Mouse (Mus musculus): ENCODE measurements around the gene Clcf1.
"Not testable (repeated sequence)": the region's sequence is repeated elsewhere in the genome, so short reads cannot be mapped to it uniquely, and the experiment has no call there.

The Clcf1 gene

DNA sequence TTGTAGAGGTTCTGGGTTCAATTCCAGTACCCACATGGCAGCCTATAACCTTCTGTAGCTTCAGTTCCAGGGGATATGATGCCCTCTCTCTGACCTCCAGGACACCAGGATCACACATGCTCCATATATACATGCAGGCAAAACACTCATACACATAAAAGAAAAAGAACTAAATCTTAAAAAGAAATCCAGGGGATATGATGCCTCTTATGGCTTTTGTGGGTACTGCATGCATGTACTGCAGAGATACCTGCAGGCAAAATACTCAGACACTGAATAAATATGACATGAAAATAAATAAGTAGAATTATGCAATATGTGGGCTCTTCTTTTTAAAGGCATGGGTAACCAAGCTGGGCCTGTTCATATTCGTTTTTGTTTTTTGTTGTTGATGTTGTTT, 33.0 kb downstream of the Clcf1 start:
- peak; percentile 60 for DNase-seq (ENCODE audit: low read depth, low spot score)

DNA sequence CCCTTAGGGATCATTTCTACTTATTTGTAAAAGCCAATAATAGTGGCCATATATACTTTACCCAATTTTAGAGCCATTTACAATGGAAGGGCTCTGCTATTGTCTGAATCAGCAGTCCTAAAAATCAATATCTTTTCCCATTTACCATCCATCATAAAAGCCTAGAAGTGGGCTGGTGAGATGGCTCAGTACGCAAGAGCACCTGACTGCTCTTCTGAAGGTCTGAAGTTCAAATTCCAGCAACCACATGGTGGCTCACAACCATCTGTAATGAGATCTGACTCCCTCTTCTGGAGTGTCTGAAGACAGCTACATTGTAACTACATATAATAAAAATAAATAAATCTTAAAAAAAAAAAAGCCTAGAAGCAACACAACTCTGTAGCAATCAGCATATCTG, 34.6 kb downstream of the Clcf1 start:
- DNase-seq (ENCODE audit: low read depth, low spot score), result not testable (repeated sequence)

- DNase-seq (ENCODE audit: low read depth, low spot score), result no peak
Observed at GRCm38 (mm10) chr19:4254230-4254629, 40.2 kb downstream of the Clcf1 start.

GRCm38 (mm10) chr19:4255583-4256162, 41.6 kb downstream of the Clcf1 start:
- DNase-seq (ENCODE audit: low read depth, low spot score), result peak; percentile 54

GRCm38 (mm10) chr19:4257216-4257896, 43.3 kb downstream of the Clcf1 start:
- DNase-seq (ENCODE audit: low read depth, low spot score), result peak; percentile 95

GRCm38 (mm10) chr19:4257897-4258252, 43.8 kb downstream of the Clcf1 start:
- DNase-seq (ENCODE audit: low read depth, low spot score), result no peak

DNA sequence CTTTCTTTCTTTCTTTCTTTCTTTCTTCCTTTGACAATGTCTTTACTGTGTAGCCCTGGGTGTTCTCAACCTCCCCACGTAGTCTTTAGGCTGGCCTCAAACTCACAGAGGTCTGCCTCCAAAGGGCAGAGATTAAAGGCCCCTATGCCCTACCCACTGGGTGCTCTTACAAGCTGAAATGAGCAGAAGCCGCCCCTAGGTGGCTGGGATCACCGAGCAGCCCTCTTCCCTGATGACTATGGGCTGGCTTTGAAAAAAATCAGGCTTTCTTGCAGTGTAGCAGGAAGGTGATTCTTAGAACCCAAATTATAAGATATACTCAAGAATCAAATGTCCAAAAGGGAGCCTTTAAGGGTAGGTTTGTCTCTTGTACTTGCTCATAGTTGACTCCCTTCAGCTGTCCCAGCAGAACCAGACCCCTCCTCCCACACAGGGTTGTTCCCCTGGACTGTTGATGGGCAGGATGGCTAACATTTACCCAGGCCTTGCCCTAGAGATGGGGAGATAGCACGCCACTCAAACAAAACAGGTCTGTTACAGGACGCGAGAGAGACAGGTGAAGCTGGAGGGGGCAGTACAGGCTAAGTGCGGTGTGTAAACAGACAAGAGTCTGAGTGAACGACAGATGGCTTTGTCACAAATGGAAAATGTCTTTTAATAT, 47.1 kb downstream of the Clcf1 start:
- DNase-seq (ENCODE audit: low read depth, low spot score), result peak; percentile 76

GRCm38 (mm10) chr19:4262756-4263155, 48.7 kb downstream of the Clcf1 start:
- DNase-seq (ENCODE audit: low read depth, low spot score), result no peak

GRCm38 (mm10) chr19:4263702-4264101, 49.7 kb downstream of the Clcf1 start:
- peak; percentile 22 for DNase-seq (ENCODE audit: low read depth, low spot score)

DNA sequence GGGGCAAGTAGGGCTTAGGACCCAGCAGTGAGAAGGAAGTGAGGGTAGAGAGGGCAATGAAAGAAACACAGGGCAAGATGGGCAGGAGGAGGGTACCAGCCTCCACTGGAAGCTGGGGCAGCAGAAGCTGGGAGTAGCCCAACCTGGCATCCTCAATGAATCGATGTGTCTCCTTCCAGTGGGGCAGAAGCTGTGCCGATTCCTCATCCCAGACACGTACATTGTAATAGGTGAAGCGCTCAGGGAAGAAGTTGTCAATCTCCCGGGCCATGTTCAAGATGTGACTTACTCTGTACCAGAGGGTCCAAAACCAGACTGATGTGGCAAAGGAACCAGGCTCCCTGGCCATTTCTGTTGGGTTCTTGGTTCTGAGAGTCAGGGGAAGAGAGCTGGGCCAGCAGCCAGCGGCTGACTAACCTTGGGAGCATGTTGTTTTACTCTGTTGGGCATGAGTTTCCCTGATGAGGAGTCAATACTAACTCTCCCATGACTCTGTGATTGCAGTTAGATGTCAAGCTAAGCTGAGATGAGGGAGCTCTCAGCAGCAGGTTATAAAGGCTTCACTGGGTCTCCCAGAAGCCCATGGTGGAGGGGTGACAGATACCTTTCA, 50.2 kb downstream of the Clcf1 start:
- no peak for DNase-seq (ENCODE audit: low read depth, low spot score)

GRCm38 (mm10) chr19:4265956-4266355, 51.9 kb downstream of the Clcf1 start:
- DNase-seq (ENCODE audit: low read depth, low spot score), result no peak

DNA sequence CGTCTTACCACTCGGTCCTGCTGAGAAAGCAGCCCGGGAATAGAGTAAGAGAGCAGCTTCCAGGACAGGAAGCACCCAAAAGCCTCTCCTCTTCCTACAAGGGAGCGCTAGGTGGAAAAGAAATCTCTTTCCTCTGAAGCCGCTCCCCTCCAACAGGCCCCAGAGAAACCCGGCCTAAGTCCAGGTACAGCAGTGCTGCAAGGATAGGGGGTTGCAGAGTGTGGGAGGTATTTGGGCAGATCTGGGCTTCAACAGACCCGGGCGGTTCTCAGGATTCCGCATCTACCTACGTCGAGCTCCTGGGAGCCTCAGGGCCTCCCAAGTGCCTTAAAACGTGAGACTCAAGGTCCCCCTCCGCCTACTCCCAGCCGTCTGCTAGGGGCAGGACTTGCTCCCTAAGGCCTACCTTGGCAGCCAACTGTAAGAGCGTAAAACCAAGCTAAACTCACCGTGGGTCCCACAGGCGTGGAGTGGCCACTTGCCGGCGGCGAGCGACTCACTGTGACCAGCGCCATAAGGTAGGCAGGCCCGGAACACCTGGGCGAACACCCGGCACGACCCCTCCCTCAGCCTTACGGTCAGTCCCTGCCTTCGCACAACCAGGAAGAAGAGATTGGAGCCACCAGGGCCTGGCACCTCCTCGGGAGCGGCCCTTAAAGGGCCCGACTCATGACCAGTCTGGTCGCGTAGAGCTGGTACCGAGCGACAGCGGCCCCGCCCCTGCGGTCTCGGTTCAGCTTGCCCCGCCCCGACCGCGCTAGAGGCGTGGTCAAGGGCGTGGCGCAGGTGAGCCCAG, 54.7 kb downstream of the Clcf1 start, which contains the start of gene Ssh3:
Gene Ssh3 (minus strand): TSS at position 615 of the 796 bp plus-strand sequence.
- DNase-seq (ENCODE audit: low read depth, low spot score), result peak; percentile 81

DNA sequence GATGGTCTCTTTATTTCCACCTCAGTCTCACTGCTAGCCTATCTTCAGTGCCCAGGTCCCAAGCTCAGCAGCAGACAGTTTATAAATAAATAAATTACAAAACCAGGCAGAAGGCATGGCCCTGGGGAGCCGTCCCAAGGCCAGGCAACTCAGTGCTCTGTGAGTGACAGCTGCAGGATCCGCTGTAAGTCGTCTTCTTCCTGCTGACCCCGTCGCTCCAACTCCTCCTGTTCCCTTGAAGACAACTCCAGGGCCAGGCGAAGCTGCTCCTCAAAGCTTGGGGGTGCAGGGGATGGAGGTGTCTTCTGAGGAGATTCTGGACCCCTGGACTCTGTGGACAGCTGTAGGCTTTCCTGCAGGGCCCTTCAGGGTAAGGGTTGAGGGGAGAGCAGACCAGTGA, 56.1 kb downstream of the Clcf1 start:
- no peak for DNase-seq (ENCODE audit: low read depth, low spot score)

- DNase-seq (ENCODE audit: low read depth, low spot score), result no peak
Observed at GRCm38 (mm10) chr19:4270972-4271371, 56.9 kb downstream of the Clcf1 start.

All from CD4-positive, CD25-positive, alpha-beta regulatory T cell, adult 2 months (primary cell).